ENCODE assay signal across 7 mouse cellular contexts in the genomic region with DNA sequence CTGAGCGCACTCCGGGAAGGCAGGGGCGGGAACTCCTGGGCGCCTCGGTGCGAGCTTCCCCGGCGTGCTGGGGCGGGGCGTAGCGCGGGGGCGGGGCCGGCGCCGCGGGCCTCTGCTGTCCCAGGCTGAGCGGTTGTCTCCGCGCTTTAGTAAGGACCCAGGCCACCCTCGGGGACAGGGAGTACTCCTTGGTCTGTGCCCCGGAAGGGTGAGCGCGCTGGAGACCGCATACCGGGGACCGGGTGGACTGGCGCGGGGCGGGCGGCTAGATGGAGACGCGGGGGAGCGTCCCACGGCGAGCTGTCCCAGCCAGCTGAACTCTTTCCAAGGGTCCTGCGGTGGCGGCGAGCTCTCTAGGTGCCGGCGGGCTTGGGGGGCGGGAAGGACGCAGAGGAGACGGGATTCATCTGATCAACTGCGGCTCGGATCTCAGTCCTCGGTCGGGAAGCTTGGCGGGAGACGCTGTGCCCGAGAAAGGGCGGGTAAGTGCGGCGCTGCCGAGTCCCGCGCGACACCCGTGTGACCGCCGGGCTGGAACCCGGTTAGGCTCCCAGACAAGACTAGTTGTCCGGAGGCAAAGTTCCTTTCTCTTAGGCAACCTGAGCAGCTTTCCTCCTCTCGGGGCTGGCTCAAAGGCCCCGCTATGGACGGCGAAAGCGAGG. TPM values are rescaled to one million over a fixed set of nuclear protein-coding genes. Genes with fewer than 3 reads are reported as not detected.
A peak's percentile ranks its signal among the peaks of the same experiment; 100 is the strongest.
DNase-seq lines count a peak whose midpoint lies in the region; ATAC-seq and TF ChIP-seq lines count a peak whose summit lies in the region.

No protein-coding gene starts in this region.

- no peaks in the 10 kb centered on the region for H3K36me3 ChIP-seq in limb, embryonic 14.5 days (ENCODE audit: control insufficient read depth, insufficient read depth, low read length)
- no peaks in the 10 kb centered on the region for H3K36me3 ChIP-seq in midbrain, embryonic 14.5 days (ENCODE audit: control insufficient read depth, insufficient read depth, low read length)
- no peaks in the 10 kb centered on the region for H3K36me3 ChIP-seq in stomach, postnatal 0 days (ENCODE audit: control insufficient read depth, insufficient read depth, low read length)

- H3K9me3 ChIP-seq in limb, embryonic 14.5 days (ENCODE audit: control insufficient read depth, low read length): no peaks in the 10 kb centered on the region
- no peaks in the 10 kb centered on the region for H3K9me3 ChIP-seq in midbrain, embryonic 14.5 days (ENCODE audit: control insufficient read depth, low read length)
- H3K9me3 ChIP-seq in stomach, postnatal 0 days (ENCODE audit: control insufficient read depth, low read length): no peaks in the 10 kb centered on the region

- no peak for TF ChIP-seq CTCF in stomach, postnatal 0 days (IDR thresholded peaks at IDR 0.05; ENCODE audit: low read depth)

- H3K27me3 ChIP-seq in limb, embryonic 14.5 days (ENCODE audit: control insufficient read depth, insufficient read depth, low read length): peaks cover 16% of the 10 kb centered on the region
- peaks cover 9% of the 10 kb centered on the region; the same call in 1 of the 2 replicates for H3K27me3 ChIP-seq in midbrain, embryonic 14.5 days (ENCODE audit: control insufficient read depth, insufficient read depth, low read length)
- no peaks in the 10 kb centered on the region for H3K27me3 ChIP-seq in stomach, postnatal 0 days (ENCODE audit: control insufficient read depth, insufficient read depth, low read length)

- H3K9ac ChIP-seq in limb, embryonic 14.5 days (ENCODE audit: low read depth, low read length, severe bottlenecking): peak overlapping the region; percentile 78
- peak overlapping the region; percentile 68 for H3K9ac ChIP-seq in midbrain, embryonic 14.5 days (replicated peaks; ENCODE audit: low read length)
- H3K9ac ChIP-seq in stomach, postnatal 0 days (ENCODE audit: low read length): peak overlapping the region; percentile 77

- peak overlapping the region; percentile 63 for H3K27ac ChIP-seq in limb, embryonic 14.5 days (replicated peaks; ENCODE audit: low read depth, low read length)
- H3K27ac ChIP-seq in midbrain, embryonic 14.5 days (replicated peaks; ENCODE audit: low read depth, low read length): no peak overlapping the region; the same call in 1 of the 2 replicates
- H3K27ac ChIP-seq in stomach, postnatal 0 days (replicated peaks): peak overlapping the region; percentile 79

- peaks cover 10% of the 10 kb centered on the region for H3K4me1 ChIP-seq in limb, embryonic 14.5 days (ENCODE audit: control insufficient read depth, insufficient read depth, low read length)
- peaks cover 6% of the 10 kb centered on the region; the same call in 1 of the 2 replicates for H3K4me1 ChIP-seq in midbrain, embryonic 14.5 days (ENCODE audit: control insufficient read depth, insufficient read depth, low read length)
- H3K4me1 ChIP-seq in stomach, postnatal 0 days (replicated peaks; ENCODE audit: control insufficient read depth, insufficient read depth): no peaks in the 10 kb centered on the region; the same call in 1 of the 2 replicates

- peak; percentile 91 for ATAC-seq in limb, embryonic 14.5 days (ENCODE audit: low FRiP score, low read depth)
- ATAC-seq in midbrain, embryonic 14.5 days (ENCODE audit: low FRiP score, low TSS enrichment): peak; percentile 88
- ATAC-seq in stomach, postnatal 0 days (ENCODE audit: low FRiP score, low TSS enrichment): peak; percentile 93

- no peak for TF ChIP-seq POLR2A in limb, embryonic 14.5 days (IDR thresholded peaks at IDR 0.05; ENCODE audit: borderline replicate concordance, extremely low read depth, insufficient read depth, insufficient read length)

- H3K4me3 ChIP-seq in limb, embryonic 14.5 days (replicated peaks; ENCODE audit: low read length): peak overlapping the region; percentile 75
- H3K4me3 ChIP-seq in midbrain, embryonic 14.5 days (replicated peaks; ENCODE audit: low read depth, low read length): peak overlapping the region; percentile 79
- H3K4me3 ChIP-seq in stomach, postnatal 0 days (ENCODE audit: low read depth, low read length): peak overlapping the region; percentile 75

- 1% methylated on average over 49 of the region's 68 CpGs for WGBS in limb, embryonic 14.5 days
- under 1% methylated on average over 68 of the region's 68 CpGs for WGBS in midbrain, embryonic 14.5 days
- WGBS in stomach, postnatal 0 days: under 1% methylated on average over 58 of the region's 68 CpGs

- peak overlapping the region; percentile 85 for H3K4me2 ChIP-seq in limb, embryonic 14.5 days (replicated peaks; ENCODE audit: low read depth, low read length, severe bottlenecking)
- H3K4me2 ChIP-seq in midbrain, embryonic 14.5 days (ENCODE audit: low read length): peak overlapping the region; percentile 85
- peak overlapping the region; percentile 60 for H3K4me2 ChIP-seq in stomach, postnatal 0 days (replicated peaks; ENCODE audit: low read depth)

- TF ChIP-seq EP300 in stomach, postnatal 0 days (optimal IDR thresholded peaks at IDR 0.05): no peak

- peak; percentile 81 for DNase-seq in adrenal gland, postnatal 10 days
- DNase-seq in cerebellum, postnatal 36 days: peak; percentile 9 to 10
- DNase-seq in gastrocnemius, postnatal 25 days: peak; percentile 58
- DNase-seq in induced T-regulatory cell, adult 2 months (ENCODE audit: low read depth): peak; percentile 2
- peak; percentile 60 for DNase-seq in limb, embryonic 14.5 days (ENCODE audit: low spot score)
- peak; percentile 76 for DNase-seq in midbrain, embryonic 14.5 days
- peak; percentile 85 for DNase-seq in stomach, postnatal 0 days (ENCODE audit: low spot score)

RNA-seq across cellular contexts. Expression of gene Arhgef26, which starts 0.8 kb away (rescaled TPM):
- total RNA-seq in adrenal gland, postnatal 10 days (2021): 1 to 10 TPM; 5.6 to 6.1 TPM
- 1 to 10 TPM; 1.0 to 1.8 TPM for total RNA-seq in gastrocnemius, postnatal 25 days (2021)
- polyA plus RNA-seq in limb, embryonic 14.5 days (2012; rRNA removed): 5.8 and 6.3 TPM in 2 replicates
- polyA plus RNA-seq in limb, embryonic 14.5 days (2014; fragmentation: Nextera tagmentation; extraction: Ambion mirVana): 6.2 and 8.6 TPM in 2 replicates
- polyA plus RNA-seq in midbrain, embryonic 14.5 days (2014; fragmentation: Nextera tagmentation; extraction: Ambion mirVana): 7.5 and 7.6 TPM in 2 replicates
- 5.2 and 5.9 TPM in 2 replicates for polyA plus RNA-seq in stomach, postnatal 0 days (2015; fragmentation: Nextera tagmentation; extraction: Ambion mirVana)

Comparison
In these comparisons a context has a peak if more than half of its experiments do, and no peak if none do; other contexts are left out.
1. DNase-seq: peak in every context shown above with its lines; median percentile 85 in stomach, postnatal 0 days; 81 in adrenal gland, postnatal 10 days; 76 in midbrain, embryonic 14.5 days; 60 in limb, embryonic 14.5 days; 58 in gastrocnemius, postnatal 25 days; 10 in cerebellum, postnatal 36 days; 2 in induced T-regulatory cell, adult 2 months.